Mouse (Mus musculus) monocyte, adult 2 months (primary cell): ENCODE results near the gene Gm14851.
"Not testable (repeated sequence)": the region's sequence is repeated elsewhere in the genome, so short reads cannot be mapped to it uniquely, and the experiment has no call there.

ENCODE experiments used
- DNase-seq, 2 experiments: peaks; one replicate each; pipeline ENCODE4 v3.0.0; 2022; ENCODE audit warnings: low spot score in 2 of 2, low read depth in 1 of 2

Gm14851 gene

GRCm38 (mm10) chr8:21095950-21096349 lies at the start of gene Gm14851:
Gene Gm14851, minus strand, starts transcription at chr8:21096050.
- DNase-seq, result not testable (repeated sequence)

- not testable (repeated sequence) for DNase-seq
Measured at GRCm38 (mm10) chr8:21134342-21134741, 38.5 kb upstream of the Gm14851 start, which contains the start of gene Defa30. Gene Defa30, plus strand, starts transcription at chr8:21134642.

- no peak for DNase-seq
Measured at GRCm38 (mm10) chr8:21093106-21093505, 2.7 kb downstream of the Gm14851 start.

- DNase-seq, result not testable (repeated sequence)
Measured at GRCm38 (mm10) chr8:21084142-21084541, 11.7 kb downstream of the Gm14851 start, which contains the start of gene Defa25. Gene Defa25, plus strand, starts transcription at chr8:21084442.

- not testable (repeated sequence) for DNase-seq
Measured at GRCm38 (mm10) chr8:21064738-21065137, 31.1 kb downstream of the Gm14851 start, which contains the start of gene Defa35. Gene Defa35, plus strand, starts transcription at chr8:21065038.

GRCm38 (mm10) chr8:21054747-21055146 lies 41.1 kb downstream of the Gm14851 start, which contains the start of gene Defa23:
Gene Defa23, plus strand, starts transcription at chr8:21055047.
- DNase-seq, result not testable (repeated sequence)
